Mouse (Mus musculus): Measurements from ENCODE around the gene Insl3. TPM values are rescaled to one million over a fixed set of nuclear protein-coding genes. Genes with fewer than 3 reads are reported as not detected.
A peak's percentile ranks its signal among the peaks of the same experiment; 100 is the strongest.

Insl3 gene
- polyA plus RNA-seq (2012; rRNA removed), result 4,712 and 6,097 TPM in 2 replicates

- Histone ChIP-seq H3K36me3 (ENCODE audit: control insufficient read depth, insufficient read depth, low read length) (no peaks in the 10 kb centered on the region), H3K27ac (ENCODE audit: control insufficient read depth, insufficient read depth, low read depth, low read length) (peak within 1 kb of the TSS; percentile 5; the same call in 1 of the 2 replicates), H3K4me1 (ENCODE audit: control insufficient read depth, insufficient read depth, low read length) (peaks cover 27% of the 10 kb centered on the region), H3K27me3 (ENCODE audit: control insufficient read depth, insufficient read depth, low read length) (no peaks in the 10 kb centered on the region; the same call in 1 of the 2 replicates), H3K4me3 (ENCODE audit: control insufficient read depth, low read depth, low read length) (peak within 1 kb of the TSS; percentile 15)
- TF ChIP-seq CTCF (IDR thresholded peaks at IDR 0.05; ENCODE audit: control insufficient read depth, insufficient read depth, insufficient replicate concordance, low read depth, low read length) (no peak), POLR2A (IDR thresholded peaks at IDR 0.05; ENCODE audit: control insufficient read depth, low read depth, low read length) (peak; percentile 52; the same call in 1 of the 2 replicates)
Measured at GRCm38 (mm10) chr8:71689028-71689427, at the start of gene Insl3. Gene Insl3, plus strand, starts transcription at chr8:71689214.

DNA sequence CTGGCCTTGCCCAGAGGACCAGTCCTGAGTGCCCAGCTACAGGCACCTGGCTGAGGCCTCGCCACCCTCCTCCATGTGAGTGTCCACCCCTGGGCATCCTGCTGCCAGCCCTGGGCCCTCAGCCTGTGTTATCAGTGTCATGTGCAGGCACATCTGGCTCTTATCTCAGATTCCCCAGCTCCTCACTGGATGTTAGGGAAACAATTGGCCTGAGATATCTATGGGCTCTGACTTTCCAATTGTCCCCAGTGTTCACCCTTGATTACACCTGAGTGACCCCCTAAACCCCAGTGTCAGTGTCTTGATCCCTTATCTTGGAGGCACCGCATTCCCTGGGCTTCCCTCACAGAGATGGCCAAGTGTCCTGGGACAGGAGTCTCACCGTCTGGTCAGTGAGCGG, 49.7 kb upstream of the Insl3 start:
- H3K36me3 ChIP-seq (ENCODE audit: control insufficient read depth, insufficient read depth, low read length), result no peaks in the 10 kb centered on the region
- peaks cover 3% of the 10 kb centered on the region for H3K4me1 ChIP-seq (ENCODE audit: control insufficient read depth, insufficient read depth, low read length)
- no peak overlapping the region for H3K27ac ChIP-seq (ENCODE audit: control insufficient read depth, insufficient read depth, low read depth, low read length)
- TF ChIP-seq CTCF (IDR thresholded peaks at IDR 0.05; ENCODE audit: control insufficient read depth, insufficient read depth, insufficient replicate concordance, low read depth, low read length) (no peak), POLR2A (IDR thresholded peaks at IDR 0.05; ENCODE audit: control insufficient read depth, low read depth, low read length) (no peak)
- no peaks in the 10 kb centered on the region for H3K27me3 ChIP-seq (ENCODE audit: control insufficient read depth, insufficient read depth, low read length)
- H3K4me3 ChIP-seq (ENCODE audit: control insufficient read depth, low read depth, low read length), result no peak overlapping the region

DNA sequence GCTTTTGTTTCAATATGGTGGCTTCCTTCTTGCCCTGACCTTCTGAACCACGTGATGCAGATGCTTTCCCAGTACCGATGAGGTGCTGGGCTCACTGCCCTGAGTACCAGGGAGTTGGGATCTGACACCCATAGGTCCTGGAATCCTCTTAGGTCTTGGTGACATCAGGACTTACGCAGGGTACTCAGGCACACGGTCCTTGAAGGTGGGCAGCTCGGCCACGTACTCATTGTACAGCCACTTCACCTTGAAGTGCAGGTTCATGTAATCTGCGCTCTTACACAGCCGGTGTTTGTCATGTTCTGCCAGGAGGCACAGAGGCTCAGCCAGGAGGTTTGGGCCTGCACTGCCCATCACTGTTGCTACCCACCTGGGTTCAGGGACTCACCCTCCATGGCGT, 43.5 kb upstream of the Insl3 start:
- no peak for TF ChIP-seq CTCF (IDR thresholded peaks at IDR 0.05; ENCODE audit: control insufficient read depth, insufficient read depth, insufficient replicate concordance, low read depth, low read length)
- TF ChIP-seq POLR2A (IDR thresholded peaks at IDR 0.05; ENCODE audit: control insufficient read depth, low read depth, low read length), result no peak
- Histone ChIP-seq H3K36me3 (ENCODE audit: control insufficient read depth, insufficient read depth, low read length) (no peaks in the 10 kb centered on the region), H3K4me1 (ENCODE audit: control insufficient read depth, insufficient read depth, low read length) (no peaks in the 10 kb centered on the region), H3K27ac (ENCODE audit: control insufficient read depth, insufficient read depth, low read depth, low read length) (no peak overlapping the region), H3K4me3 (ENCODE audit: control insufficient read depth, low read depth, low read length) (no peak overlapping the region), H3K27me3 (ENCODE audit: control insufficient read depth, insufficient read depth, low read length) (no peaks in the 10 kb centered on the region)

- Histone ChIP-seq H3K27me3 (ENCODE audit: control insufficient read depth, insufficient read depth, low read length) (no peaks in the 10 kb centered on the region), H3K4me1 (ENCODE audit: control insufficient read depth, insufficient read depth, low read length) (peaks cover 6% of the 10 kb centered on the region), H3K36me3 (ENCODE audit: control insufficient read depth, insufficient read depth, low read length) (no peaks in the 10 kb centered on the region), H3K4me3 (ENCODE audit: control insufficient read depth, low read depth, low read length) (peak overlapping the region; percentile 51; the same call in 1 of the 2 replicates), H3K27ac (ENCODE audit: control insufficient read depth, insufficient read depth, low read depth, low read length) (no peak overlapping the region)
- TF ChIP-seq POLR2A (IDR thresholded peaks at IDR 0.05; ENCODE audit: control insufficient read depth, low read depth, low read length) (no peak), CTCF (IDR thresholded peaks at IDR 0.05; ENCODE audit: control insufficient read depth, insufficient read depth, insufficient replicate concordance, low read depth, low read length) (no peak)
Measured at GRCm38 (mm10) chr8:71654600-71654999, 34.4 kb upstream of the Insl3 start.

- TF ChIP-seq CTCF (IDR thresholded peaks at IDR 0.05; ENCODE audit: control insufficient read depth, insufficient read depth, insufficient replicate concordance, low read depth, low read length) (no peak), POLR2A (IDR thresholded peaks at IDR 0.05; ENCODE audit: control insufficient read depth, low read depth, low read length) (no peak)
- no peaks in the 10 kb centered on the region for H3K36me3 ChIP-seq (ENCODE audit: control insufficient read depth, insufficient read depth, low read length)
- no peaks in the 10 kb centered on the region for H3K27me3 ChIP-seq (ENCODE audit: control insufficient read depth, insufficient read depth, low read length)
- no peak overlapping the region for H3K4me3 ChIP-seq (ENCODE audit: control insufficient read depth, low read depth, low read length)
- no peak overlapping the region for H3K27ac ChIP-seq (ENCODE audit: control insufficient read depth, insufficient read depth, low read depth, low read length)
- H3K4me1 ChIP-seq (ENCODE audit: control insufficient read depth, insufficient read depth, low read length), result peaks cover 11% of the 10 kb centered on the region
Measured at GRCm38 (mm10) chr8:71657816-71658215, 31.2 kb upstream of the Insl3 start.

DNA sequence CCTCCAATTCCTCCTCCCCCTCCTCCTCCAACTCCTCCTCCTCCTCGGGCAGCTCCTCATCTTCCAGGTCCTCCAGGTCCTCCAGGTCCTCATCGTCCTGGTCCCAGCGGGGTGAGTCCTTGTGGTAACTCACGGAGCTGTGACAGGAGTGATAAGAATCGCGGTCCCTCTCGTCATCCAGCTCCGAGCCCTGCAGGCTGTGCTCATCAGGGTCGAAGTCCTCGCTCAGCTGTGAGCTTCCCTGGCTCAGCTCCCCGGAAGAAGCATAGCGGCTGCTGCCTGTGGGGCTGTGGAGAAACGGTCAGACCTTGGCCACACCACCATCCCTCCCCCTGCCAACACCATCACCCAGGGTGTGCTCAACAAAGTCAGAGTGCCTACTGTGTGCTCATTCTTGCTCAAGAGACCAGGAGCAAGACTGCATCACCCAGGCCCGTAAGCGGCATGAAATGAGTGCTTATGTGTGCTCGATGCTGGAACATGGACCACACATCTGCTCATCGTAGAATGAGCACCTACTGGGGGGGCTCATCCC, 30.4 kb upstream of the Insl3 start:
- Histone ChIP-seq H3K36me3 (ENCODE audit: control insufficient read depth, insufficient read depth, low read length) (no peaks in the 10 kb centered on the region), H3K4me3 (ENCODE audit: control insufficient read depth, low read depth, low read length) (no peak overlapping the region), H3K27ac (ENCODE audit: control insufficient read depth, insufficient read depth, low read depth, low read length) (no peak overlapping the region), H3K4me1 (ENCODE audit: control insufficient read depth, insufficient read depth, low read length) (peaks cover 11% of the 10 kb centered on the region), H3K27me3 (ENCODE audit: control insufficient read depth, insufficient read depth, low read length) (no peaks in the 10 kb centered on the region)
- TF ChIP-seq CTCF (IDR thresholded peaks at IDR 0.05; ENCODE audit: control insufficient read depth, insufficient read depth, insufficient replicate concordance, low read depth, low read length) (no peak), POLR2A (IDR thresholded peaks at IDR 0.05; ENCODE audit: control insufficient read depth, low read depth, low read length) (no peak)

DNA sequence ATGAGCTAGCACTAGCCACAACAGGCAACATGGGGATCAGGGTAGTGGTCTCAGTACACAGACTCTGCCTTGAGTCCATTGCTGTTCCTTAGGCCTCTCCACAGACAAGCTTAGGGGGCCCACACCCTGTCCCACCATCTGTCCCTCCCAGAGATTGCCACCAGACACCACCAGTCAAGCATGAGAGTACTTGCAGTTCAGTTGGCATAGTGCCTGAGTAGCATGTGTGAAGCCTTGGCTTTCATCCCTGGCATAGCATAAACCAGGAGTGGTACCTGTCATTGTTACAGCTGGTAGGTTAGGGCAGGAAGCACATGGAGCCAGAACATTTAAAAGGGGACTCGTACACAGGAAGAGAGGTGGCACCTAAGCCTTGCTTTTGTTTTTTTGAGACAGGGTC, 29.3 kb upstream of the Insl3 start:
- no peak overlapping the region for H3K4me3 ChIP-seq (ENCODE audit: control insufficient read depth, low read depth, low read length)

More for the DNA sequence above, 29.3 kb upstream of the Insl3 start:
- Histone ChIP-seq H3K27me3 (ENCODE audit: control insufficient read depth, insufficient read depth, low read length) (no peaks in the 10 kb centered on the region), H3K4me1 (ENCODE audit: control insufficient read depth, insufficient read depth, low read length) (peaks cover 7% of the 10 kb centered on the region), H3K27ac (ENCODE audit: control insufficient read depth, insufficient read depth, low read depth, low read length) (no peak overlapping the region), H3K36me3 (ENCODE audit: control insufficient read depth, insufficient read depth, low read length) (no peaks in the 10 kb centered on the region)
- TF ChIP-seq CTCF (IDR thresholded peaks at IDR 0.05; ENCODE audit: control insufficient read depth, insufficient read depth, insufficient replicate concordance, low read depth, low read length) (no peak), POLR2A (IDR thresholded peaks at IDR 0.05; ENCODE audit: control insufficient read depth, low read depth, low read length) (no peak)

Measured in testis, adult 2 months (tissue).